Comparison of ENCODE assay signal across 25 mouse cellular contexts in genomic region chr17:63930634-63931033, GRCm38 (mm10).
DNase-seq lines count a peak whose midpoint lies in the region; ATAC-seq and TF ChIP-seq lines count a peak whose summit lies in the region.
"Had no signal": no experiment of that assay in that cellular context is flagged by ENCODE, and none has a peak within 500 bp of the region (broad histone marks: within the 10 kb centered on the region; RNA-seq: fewer than 3 reads in every experiment).

No protein-coding gene starts in this region.

- WGBS in intestine, embryonic 15.5 days: 61% methylated on average over 4 of the region's 4 CpGs
- 41% methylated on average over 4 of the region's 4 CpGs for WGBS in intestine, postnatal 0 days
- WGBS in liver, embryonic 16.5 days (ENCODE audit: insufficient replicate concordance): 53% methylated on average over 4 of the region's 4 CpGs
- WGBS in liver, embryonic 11.5 days: 64% methylated on average over 4 of the region's 4 CpGs
- WGBS in intestine, embryonic 16.5 days: 49% methylated on average over 4 of the region's 4 CpGs

- H3K27ac ChIP-seq in intestine, embryonic 15.5 days: no peak overlapping the region
- H3K27ac ChIP-seq in intestine, postnatal 0 days (ENCODE audit: low read depth, low read length): no peak overlapping the region
- H3K27ac ChIP-seq in liver, embryonic 16.5 days (ENCODE audit: low read length): no peak overlapping the region
- H3K27ac ChIP-seq in liver, embryonic 11.5 days (ENCODE audit: low read depth, low read length): no peak overlapping the region
- 0 out of 2 replicates have a peak overlapping the region, but pooled peaks have one; percentile 6 for H3K27ac ChIP-seq in ES-Bruce4 (ENCODE audit: insufficient read depth, low read length)
- H3K27ac ChIP-seq in intestine, embryonic 16.5 days (ENCODE audit: low read length): no peak overlapping the region
- H3K27ac ChIP-seq: embryonic facial prominence, embryonic 13.5 days; heart, adult 2 months; hindbrain, embryonic 14.5 days; limb, embryonic 12.5 days; midbrain, embryonic 15.5 days had no signal

- H3K9ac ChIP-seq in intestine, embryonic 15.5 days: no peak overlapping the region
- no peak overlapping the region for H3K9ac ChIP-seq in intestine, postnatal 0 days (ENCODE audit: low read depth, low read length)
- no peak overlapping the region for H3K9ac ChIP-seq in liver, embryonic 16.5 days (ENCODE audit: low read depth, low read length)
- no peak overlapping the region for H3K9ac ChIP-seq in liver, embryonic 11.5 days (ENCODE audit: low read depth, low read length)
- no peak overlapping the region for H3K9ac ChIP-seq in ES-Bruce4 (ENCODE audit: low read depth, poor library complexity, severe bottlenecking)
- H3K9ac ChIP-seq in intestine, embryonic 16.5 days (ENCODE audit: low read depth, low read length): no peak overlapping the region
- H3K9ac ChIP-seq: embryonic facial prominence, embryonic 13.5 days; hindbrain, embryonic 14.5 days; limb, embryonic 12.5 days; midbrain, embryonic 15.5 days had no signal

- no peak for TF ChIP-seq POLR2A in ES-Bruce4 (IDR thresholded peaks at IDR 0.05; ENCODE audit: insufficient read depth, low read length)

- H3K9me3 ChIP-seq in intestine, embryonic 15.5 days: no peaks in the 10 kb centered on the region
- H3K9me3 ChIP-seq in intestine, postnatal 0 days (ENCODE audit: control insufficient read depth): no peaks in the 10 kb centered on the region
- H3K9me3 ChIP-seq in liver, embryonic 16.5 days (replicated peaks; ENCODE audit: control insufficient read depth, low read length): no peaks in the 10 kb centered on the region
- no peaks in the 10 kb centered on the region for H3K9me3 ChIP-seq in liver, embryonic 11.5 days (ENCODE audit: control insufficient read depth, low read length)
- H3K9me3 ChIP-seq in ES-Bruce4 (replicated peaks; ENCODE audit: control insufficient read depth, insufficient read depth, low read length, poor library complexity, severe bottlenecking): no peaks in the 10 kb centered on the region
- no peaks in the 10 kb centered on the region for H3K9me3 ChIP-seq in intestine, embryonic 16.5 days (ENCODE audit: control insufficient read depth, low read length)
- H3K9me3 ChIP-seq: embryonic facial prominence, embryonic 13.5 days; G1E; limb, embryonic 12.5 days; midbrain, embryonic 15.5 days had no signal

- H3K4me1 ChIP-seq in intestine, embryonic 15.5 days (replicated peaks): no peaks in the 10 kb centered on the region
- no peaks in the 10 kb centered on the region for H3K4me1 ChIP-seq in intestine, postnatal 0 days (replicated peaks; ENCODE audit: control insufficient read depth, insufficient read depth, low read length)
- no peaks in the 10 kb centered on the region for H3K4me1 ChIP-seq in liver, embryonic 16.5 days (ENCODE audit: control insufficient read depth, low read depth, low read length)
- no peaks in the 10 kb centered on the region for H3K4me1 ChIP-seq in liver, embryonic 11.5 days (replicated peaks; ENCODE audit: control insufficient read depth, insufficient read depth, low read length)
- H3K4me1 ChIP-seq in ES-Bruce4 (ENCODE audit: control insufficient read depth, insufficient read depth, low read length): no peaks in the 10 kb centered on the region
- H3K4me1 ChIP-seq in intestine, embryonic 16.5 days (ENCODE audit: control insufficient read depth, insufficient read depth, low read length): no peaks in the 10 kb centered on the region
- H3K4me1 ChIP-seq: embryonic facial prominence, embryonic 13.5 days; limb, embryonic 12.5 days; midbrain, embryonic 15.5 days had no signal

- DNase-seq in liver, embryonic 11.5 days (ENCODE audit: low spot score): no peak
- DNase-seq in embryo, embryonic 10 days (ENCODE audit: low spot score): no peak
- no peak for DNase-seq in thymus, postnatal 36 days
- DNase-seq: adrenal gland, postnatal 25 days; cerebellum, adult 11 months; cerebellum, postnatal 10 days; gastrocnemius, postnatal 14 days; heart, postnatal 14 days; lung, adult 18-20 months; lung, postnatal 36 days; right cerebral cortex, postnatal 14 days; thymus, postnatal 14 days had no signal

- H3K27me3 ChIP-seq in intestine, embryonic 15.5 days (replicated peaks): no peaks in the 10 kb centered on the region
- H3K27me3 ChIP-seq in intestine, postnatal 0 days (replicated peaks; ENCODE audit: control insufficient read depth, insufficient read depth, low read length): no peaks in the 10 kb centered on the region
- no peaks in the 10 kb centered on the region for H3K27me3 ChIP-seq in liver, embryonic 16.5 days (ENCODE audit: control insufficient read depth, insufficient read depth, low read depth, low read length)
- no peaks in the 10 kb centered on the region for H3K27me3 ChIP-seq in liver, embryonic 11.5 days (replicated peaks; ENCODE audit: control insufficient read depth, insufficient read depth, low read length)
- no peaks in the 10 kb centered on the region for H3K27me3 ChIP-seq in ES-Bruce4 (ENCODE audit: control insufficient read depth, insufficient read depth, low read length, poor library complexity, severe bottlenecking)
- no peaks in the 10 kb centered on the region for H3K27me3 ChIP-seq in intestine, embryonic 16.5 days (replicated peaks; ENCODE audit: control insufficient read depth, insufficient read depth, low read length)
- H3K27me3 ChIP-seq: embryonic facial prominence, embryonic 13.5 days; limb, embryonic 12.5 days; midbrain, embryonic 15.5 days had no signal

- TF ChIP-seq CTCF in intestine, postnatal 0 days (IDR thresholded peaks at IDR 0.05; ENCODE audit: low read depth): no peak
- no peak for TF ChIP-seq CTCF in ES-Bruce4 (IDR thresholded peaks at IDR 0.05; ENCODE audit: low read depth, low read length)

- TF ChIP-seq EP300 in ES-Bruce4 (IDR thresholded peaks at IDR 0.05; ENCODE audit: insufficient read depth, low read depth, low read length): no peak

- peak; percentile 56; the same call in 1 of the 2 replicates for ATAC-seq in intestine, embryonic 15.5 days
- no peak for ATAC-seq in intestine, postnatal 0 days
- 0 out of 2 replicates have a peak, but pooled peaks have one; percentile 3 for ATAC-seq in liver, embryonic 16.5 days (ENCODE audit: low read depth)
- ATAC-seq in liver, embryonic 11.5 days (replicated peaks; ENCODE audit: low FRiP score): no peak
- peak; percentile 59 for ATAC-seq in intestine, embryonic 16.5 days
- ATAC-seq: forebrain, embryonic 14.5 days; midbrain, embryonic 15.5 days had no signal

- H3K4me3 ChIP-seq in intestine, embryonic 15.5 days (replicated peaks): no peak overlapping the region
- no peak overlapping the region for H3K4me3 ChIP-seq in intestine, postnatal 0 days (ENCODE audit: low read depth, low read length)
- H3K4me3 ChIP-seq in liver, embryonic 16.5 days (ENCODE audit: low read depth, low read length): no peak overlapping the region
- no peak overlapping the region for H3K4me3 ChIP-seq in liver, embryonic 11.5 days (ENCODE audit: low read depth, low read length)
- H3K4me3 ChIP-seq in ES-Bruce4 (ENCODE audit: low read depth, low read length): no peak overlapping the region
- no peak overlapping the region for H3K4me3 ChIP-seq in intestine, embryonic 16.5 days (ENCODE audit: low read length)
- H3K4me3 ChIP-seq: embryonic facial prominence, embryonic 13.5 days; heart, adult 2 months; limb, embryonic 12.5 days; midbrain, embryonic 15.5 days; myocyte had no signal

- no peaks in the 10 kb centered on the region for H3K36me3 ChIP-seq in intestine, embryonic 15.5 days
- peaks cover 6% of the 10 kb centered on the region; the same call in 1 of the 2 replicates for H3K36me3 ChIP-seq in intestine, postnatal 0 days (ENCODE audit: control insufficient read depth, insufficient read depth)
- H3K36me3 ChIP-seq in liver, embryonic 16.5 days (ENCODE audit: control insufficient read depth, insufficient read depth): no peaks in the 10 kb centered on the region
- H3K36me3 ChIP-seq in liver, embryonic 11.5 days (ENCODE audit: control insufficient read depth, insufficient read depth, low read length): no peaks in the 10 kb centered on the region
- H3K36me3 ChIP-seq in ES-Bruce4 (ENCODE audit: control insufficient read depth, insufficient read depth, low read length, poor library complexity, severe bottlenecking): no peaks in the 10 kb centered on the region; the same call in 1 of the 2 replicates
- no peaks in the 10 kb centered on the region for H3K36me3 ChIP-seq in intestine, embryonic 16.5 days (ENCODE audit: control insufficient read depth, insufficient read depth, low read length)
- H3K36me3 ChIP-seq: midbrain, embryonic 15.5 days had no signal

- no peak overlapping the region for H3K4me2 ChIP-seq in intestine, embryonic 15.5 days (replicated peaks)
- H3K4me2 ChIP-seq in intestine, postnatal 0 days (replicated peaks; ENCODE audit: low read depth): no peak overlapping the region
- H3K4me2 ChIP-seq in liver, embryonic 16.5 days (ENCODE audit: low read depth, low read length): no peak overlapping the region
- H3K4me2 ChIP-seq in liver, embryonic 11.5 days: no peak overlapping the region
- H3K4me2 ChIP-seq in intestine, embryonic 16.5 days (ENCODE audit: low read depth, low read length): no peak overlapping the region
- H3K4me2 ChIP-seq: embryonic facial prominence, embryonic 13.5 days; hindbrain, embryonic 14.5 days; limb, embryonic 12.5 days; midbrain, embryonic 15.5 days had no signal

Comparison
In these comparisons a context has a peak if more than half of its experiments do, and no peak if none do; other contexts are left out.
1. ATAC-seq: peak in intestine, embryonic 15.5 days (single experiment), liver, embryonic 16.5 days (single experiment) and intestine, embryonic 16.5 days (single experiment); none in intestine, postnatal 0 days (single experiment) and liver, embryonic 11.5 days (single experiment).